ENCODE assay signal across 15 mouse cellular contexts in genomic region chr17:14733941-14734340, GRCm38 (mm10). TPM values are rescaled to one million over a fixed set of nuclear protein-coding genes. Genes with fewer than 3 reads are reported as not detected.
DNase-seq lines count a peak whose midpoint lies in the region; ATAC-seq lines count a peak whose summit lies in the region.
"Had no signal": no experiment of that assay in that cellular context is flagged by ENCODE, and none has a peak within 500 bp of the region (broad histone marks: within the 10 kb centered on the region; RNA-seq: fewer than 3 reads in every experiment).

No protein-coding gene starts in this region.

- ATAC-seq in heart, embryonic 16.5 days (replicated peaks; ENCODE audit: extremely low read depth, insufficient read depth, low FRiP score): no peak; the same call in 1 of the 2 replicates
- 0 out of 2 replicates have a peak, but pooled peaks have one; percentile 10 for ATAC-seq in lung, embryonic 16.5 days (ENCODE audit: low read depth)
- ATAC-seq in megakaryocyte-erythroid progenitor cell, adult 5-6 weeks (replicated peaks; ENCODE audit: low FRiP score, low TSS enrichment, poor library complexity, severe bottlenecking): no peak

- H3K9ac ChIP-seq in heart, embryonic 16.5 days (ENCODE audit: low read length): no peak overlapping the region
- no peak overlapping the region for H3K9ac ChIP-seq in lung, embryonic 16.5 days (ENCODE audit: low read length)
- H3K9ac ChIP-seq: embryonic facial prominence, embryonic 12.5 days; limb, embryonic 12.5 days had no signal

- H3K36me3 ChIP-seq in heart, embryonic 16.5 days (ENCODE audit: control insufficient read depth, insufficient read depth): no peaks in the 10 kb centered on the region
- H3K36me3 ChIP-seq in lung, embryonic 16.5 days (ENCODE audit: control insufficient read depth, insufficient read depth, low read length): no peaks in the 10 kb centered on the region
- H3K36me3 ChIP-seq: embryonic facial prominence, embryonic 12.5 days; forebrain, embryonic 10.5 days; limb, embryonic 12.5 days had no signal

- 0 out of 2 replicates have a peak overlapping the region, but pooled peaks have one; percentile 7 for H3K27ac ChIP-seq in heart, embryonic 16.5 days (ENCODE audit: low read length)
- H3K27ac ChIP-seq in lung, embryonic 16.5 days (ENCODE audit: low read length): no peak overlapping the region
- H3K27ac ChIP-seq: embryonic facial prominence, embryonic 12.5 days; forebrain, embryonic 10.5 days; limb, embryonic 12.5 days had no signal

- WGBS in heart, embryonic 16.5 days: 41% methylated on average over 10 of the region's 10 CpGs
- 38% methylated on average over 10 of the region's 10 CpGs for WGBS in lung, embryonic 16.5 days

- H3K4me3 ChIP-seq in heart, embryonic 16.5 days (ENCODE audit: low read length): no peak overlapping the region
- H3K4me3 ChIP-seq in lung, embryonic 16.5 days (ENCODE audit: low read length): no peak overlapping the region
- H3K4me3 ChIP-seq: embryonic facial prominence, embryonic 12.5 days; forebrain, embryonic 10.5 days; limb, embryonic 12.5 days had no signal

- no peaks in the 10 kb centered on the region for H3K27me3 ChIP-seq in heart, embryonic 16.5 days (ENCODE audit: control insufficient read depth, insufficient read depth, low read length)
- H3K27me3 ChIP-seq in lung, embryonic 16.5 days (ENCODE audit: control insufficient read depth, insufficient read depth, low read depth, low read length): no peaks in the 10 kb centered on the region
- H3K27me3 ChIP-seq: embryonic facial prominence, embryonic 12.5 days; limb, embryonic 12.5 days had no signal

- no peak overlapping the region for H3K4me2 ChIP-seq in heart, embryonic 16.5 days (ENCODE audit: low read depth, low read length)
- H3K4me2 ChIP-seq in lung, embryonic 16.5 days (ENCODE audit: low read depth, low read length): no peak overlapping the region
- H3K4me2 ChIP-seq: embryonic facial prominence, embryonic 12.5 days; limb, embryonic 12.5 days had no signal

- intact Hi-C loops in heart, postnatal 14 days (cut with DNase I): no loop called here
- intact Hi-C loops in left cerebral cortex, postnatal 36 days (cut with DNase I): no loop called here

- peaks cover 6% of the 10 kb centered on the region for H3K4me1 ChIP-seq in heart, embryonic 16.5 days (ENCODE audit: control insufficient read depth, insufficient read depth, low read length)
- 0 out of 2 replicates have a peak, but pooled peaks cover 4% of the 10 kb centered on the region for H3K4me1 ChIP-seq in lung, embryonic 16.5 days (replicated peaks; ENCODE audit: control insufficient read depth, insufficient read depth, low read length)
- H3K4me1 ChIP-seq: embryonic facial prominence, embryonic 12.5 days; forebrain, embryonic 10.5 days; limb, embryonic 12.5 days had no signal

- H3K9me3 ChIP-seq in heart, embryonic 16.5 days (replicated peaks; ENCODE audit: control insufficient read depth, low read length): no peaks in the 10 kb centered on the region
- H3K9me3 ChIP-seq in lung, embryonic 16.5 days (ENCODE audit: control insufficient read depth, low read length): no peaks in the 10 kb centered on the region
- H3K9me3 ChIP-seq: embryonic facial prominence, embryonic 12.5 days; forebrain, embryonic 10.5 days; limb, embryonic 12.5 days had no signal

- no peak for DNase-seq in heart, postnatal 14 days
- no peak for DNase-seq in lung, adult 18-20 months
- DNase-seq in frontal cortex, postnatal 36 days (ENCODE audit: low spot score in 2 of 2): peak; percentile 42 to 43
- peak; percentile 27 to 32 for DNase-seq in left cerebral cortex, postnatal 36 days (ENCODE audit: low spot score in 2 of 2)
- DNase-seq in adipocyte (ENCODE audit: low spot score): no peak
- DNase-seq: adrenal gland, postnatal 36 days; gastrocnemius, postnatal 10 days; kidney, postnatal 10 days had no signal

RNA-seq across cellular contexts. Expression of gene Thbs2, which starts 39.9 kb away (rescaled TPM):
- 32.1 and 33.4 TPM in 2 replicates for polyA plus RNA-seq in heart, embryonic 16.5 days (2015; fragmentation: Nextera tagmentation; extraction: Ambion mirVana)
- 10 to 100 TPM; 27.5 to 31.9 TPM for total RNA-seq in heart, postnatal 14 days (2021)
- 28.6 and 31.5 TPM in 2 replicates for polyA plus RNA-seq in lung, embryonic 16.5 days (2015; fragmentation: Nextera tagmentation; extraction: Ambion mirVana)
- 1 to 10 TPM; 4.6 to 4.8 TPM for total RNA-seq in left cerebral cortex, postnatal 36 days (2021)
- 0.22 TPM in 1 of 2 replicates, not detected in the other for total RNA-seq in megakaryocyte-erythroid progenitor cell, adult 5-6 weeks (2014; fragmentation: Nextera tagmentation)
- total RNA-seq in megakaryocyte-erythroid progenitor cell, adult 5-6 weeks (2017): 0.09 TPM in 1 of 2 replicates, not detected in the other
- total RNA-seq: MEL had no signal

Comparison
In these comparisons a context has a peak if more than half of its experiments do, and no peak if none do; other contexts are left out.
1. DNase-seq: peak in frontal cortex, postnatal 36 days (2 of 2) and left cerebral cortex, postnatal 36 days (2 of 2); none in heart, postnatal 14 days (0 of 2), lung, adult 18-20 months (0 of 2) and adipocyte (single experiment).
2. RNA of gene Thbs2, which starts 39.9 kb away (total RNA-seq): 27.5 to 31.9 TPM in heart, postnatal 14 days and 4.6 to 4.8 TPM in left cerebral cortex, postnatal 36 days; 0.09 to 0.22 TPM in megakaryocyte-erythroid progenitor cell, adult 5-6 weeks; every median in the first group is over 4 times any median in the second.